Mouse (Mus musculus) CH12.LX (cell line): ENCODE measurements around the gene Lancl1. TPM values are rescaled to one million over a fixed set of nuclear protein-coding genes. Genes with fewer than 3 reads are reported as not detected.

Source experiments
- DNase-seq: peaks from one replicate; pipeline ENCODE4 v3.0.0-alpha.2; 2013; ENCODE audit errors: extremely low read depth
- H3K27ac ChIP-seq: 2 replicates; pipeline ENCODE4 v1.5.1; 2012; ENCODE audit warnings: low read depth, mild to moderate bottlenecking, control low read depth, moderate library complexity; ENCODE audit not compliant: insufficient read depth
- H3K27me3 ChIP-seq: replicated peaks from 2 replicates; pipeline ENCODE3; 2012; ENCODE audit warnings: inconsistent platforms
- H3K36me3 ChIP-seq, 2 experiments: replicated peaks in 1 of 2; 2 replicates each; pipeline versions ENCODE3 to v1.6.1; 2012; ENCODE audit warnings: inconsistent platforms in 1 of 2, low read length in 1 of 2, mild to moderate bottlenecking in 1 of 2, mixed read lengths in 1 of 2, moderate library complexity in 1 of 2; ENCODE audit not compliant: control insufficient read depth in 1 of 2, insufficient read depth in 1 of 2
- H3K4me1 ChIP-seq, 2 experiments: 2 replicates each; pipeline ENCODE4 v1.6.1; 2012; ENCODE audit warnings: inconsistent platforms in 1 of 2, moderate library complexity in 1 of 2; ENCODE audit not compliant: insufficient read depth in 2 of 2, control insufficient read depth in 1 of 2
- H3K4me2 ChIP-seq: 2 replicates; pipeline ENCODE4 v1.6.1; 2012; ENCODE audit warnings: low read depth, mild to moderate bottlenecking, control low read depth; ENCODE audit not compliant: poor library complexity, insufficient read depth, severe bottlenecking
- H3K4me3 ChIP-seq, 3 experiments: fragments of 150-350 bp in 1 of 3; sonication (generic) in 1 of 3; replicated peaks in 1 of 3; 2 replicates each; pipeline versions ENCODE3 to v1.5.1; 2011 to 2012; ENCODE audit warnings: low read depth in 2 of 3, low read length in 2 of 3, mild to moderate bottlenecking in 2 of 3, moderate library complexity in 2 of 3, control low read depth in 1 of 3, improper control_type of control experiment in 1 of 3, inconsistent platforms in 1 of 3, mixed read lengths in 1 of 3; ENCODE audit not compliant: poor library complexity in 1 of 3
- H3K79me2 ChIP-seq: replicated peaks from 2 replicates; pipeline ENCODE4 v1.6.1; 2012; ENCODE audit warnings: mild to moderate bottlenecking, moderate library complexity; ENCODE audit not compliant: control insufficient read depth, poor library complexity, insufficient read depth, severe bottlenecking; ENCODE audit errors: extremely low read depth
- H3K9ac ChIP-seq: 2 replicates; pipeline ENCODE4 v1.6.1; 2012; ENCODE audit warnings: low read depth, mild to moderate bottlenecking, control low read depth, moderate library complexity; ENCODE audit not compliant: insufficient read depth
- H3K9me3 ChIP-seq: replicated peaks from 2 replicates; pipeline ENCODE3; 2012; ENCODE audit warnings: low read length, inconsistent platforms, mixed read lengths
- CHD2 ChIP-seq: IDR thresholded peaks from 2 replicates; pipeline ENCODE4 v1.6.1; 2011; ENCODE audit warnings: low read length, improper control_type of control experiment
- E2F4 ChIP-seq: IDR thresholded peaks from 2 replicates; pipeline ENCODE4 v1.6.1; 2011; ENCODE audit warnings: low read depth, low read length, improper control_type of control experiment; ENCODE audit not compliant: insufficient replicate concordance
- GABPA ChIP-seq: IDR thresholded peaks from 2 replicates; pipeline ENCODE4 v1.6.1; 2012; ENCODE audit warnings: low read depth, low read length, improper control_type of control experiment, inconsistent platforms; ENCODE audit not compliant: insufficient replicate concordance
- HCFC1 ChIP-seq: IDR thresholded peaks from 2 replicates; pipeline ENCODE4 v1.6.1; 2012; ENCODE audit warnings: low read depth, mild to moderate bottlenecking, inconsistent platforms, low read length, improper control_type of control experiment
- IRF4 ChIP-seq: IDR thresholded peaks from 2 replicates; pipeline ENCODE4 v1.6.1; 2014; ENCODE audit warnings: low read depth, mild to moderate bottlenecking, inconsistent platforms, low read length, improper control_type of control experiment
- JUN ChIP-seq: IDR thresholded peaks from 2 replicates; pipeline ENCODE4 v1.6.1; 2011; ENCODE audit warnings: low read depth, mild to moderate bottlenecking, low read length, improper control_type of control experiment, moderate library complexity; ENCODE audit not compliant: insufficient read depth
- JUND ChIP-seq: conservative IDR thresholded peaks from 2 replicates; pipeline ENCODE4 v1.6.1; 2011; ENCODE audit warnings: low read depth, low read length, improper control_type of control experiment
- KAT2A ChIP-seq: IDR thresholded peaks from 2 replicates; pipeline ENCODE4 v1.6.1; 2012; ENCODE audit warnings: low read length, improper control_type of control experiment, inconsistent platforms; ENCODE audit not compliant: insufficient replicate concordance
- MXI1 ChIP-seq: IDR thresholded peaks from 2 replicates; pipeline ENCODE4 v1.6.1; 2011; ENCODE audit warnings: mild to moderate bottlenecking, low read depth, low read length, improper control_type of control experiment
- MYC ChIP-seq: IDR thresholded peaks from 2 replicates; pipeline ENCODE4 v1.6.1; 2011; ENCODE audit warnings: low read depth, mild to moderate bottlenecking, improper control_type of control experiment, low read length
- NRF1 ChIP-seq: IDR thresholded peaks from 2 replicates; pipeline ENCODE4 v1.6.1; 2014; ENCODE audit warnings: low read depth, mild to moderate bottlenecking, inconsistent platforms, low read length, improper control_type of control experiment, moderate library complexity
- POLR2A ChIP-seq: IDR thresholded peaks from 2 replicates; pipeline ENCODE4 v1.6.1; 2011; ENCODE audit warnings: low read depth, mild to moderate bottlenecking, improper control_type of control experiment, low read length
- POLR2AphosphoS2 ChIP-seq: IDR thresholded peaks from 2 replicates; pipeline ENCODE4 v1.6.1; 2011; ENCODE audit warnings: low read depth, low read length, improper control_type of control experiment
- RAD21 ChIP-seq: IDR thresholded peaks from 2 replicates; pipeline ENCODE4 v1.6.1; 2011; ENCODE audit warnings: low read depth, mild to moderate bottlenecking, low read length, improper control_type of control experiment, moderate library complexity
- RCOR1 ChIP-seq: conservative IDR thresholded peaks from 2 replicates; pipeline ENCODE4 v1.6.1; 2012; ENCODE audit warnings: low read depth, mild to moderate bottlenecking, inconsistent platforms, low read length, improper control_type of control experiment
- SIN3A ChIP-seq: IDR thresholded peaks from 2 replicates; pipeline ENCODE4 v1.6.1; 2012; ENCODE audit warnings: low read length, improper control_type of control experiment, inconsistent platforms
- SMC3 ChIP-seq: IDR thresholded peaks from 2 replicates; pipeline ENCODE4 v1.6.1; 2011; ENCODE audit warnings: low read depth, low read length, improper control_type of control experiment
- UBTF ChIP-seq: IDR thresholded peaks from 2 replicates; pipeline ENCODE4 v1.6.1; 2012; ENCODE audit warnings: low read depth, mild to moderate bottlenecking, inconsistent platforms, low read length, improper control_type of control experiment, moderate library complexity
- USF1 ChIP-seq: IDR thresholded peaks from 2 replicates; pipeline ENCODE4 v1.6.1; 2014; ENCODE audit warnings: low read depth, mild to moderate bottlenecking, inconsistent platforms, low read length, improper control_type of control experiment
- ZNF384 ChIP-seq: IDR thresholded peaks from 2 replicates; pipeline ENCODE4 v1.6.1; 2012; ENCODE audit warnings: low read depth, low read length, improper control_type of control experiment, inconsistent platforms
- dilution Hi-C: fragments of 300-500 bp; cut with MboI; formaldehyde crosslinking; loops from 2 replicates; pipeline ENCODE4 v1.14.3; 2020; ENCODE audit warnings: low sequenced_read_pairs; ENCODE audit not compliant: extremely low pct_unique_long_range_greater_than_20kb, extremely low pct_ligation_motif_present
- in situ Hi-C: fragments of 300-500 bp; cut with MboI; formaldehyde crosslinking; loops from 3 replicates; pipeline ENCODE4 v1.14.3; 2019; ENCODE audit warnings: low sequenced_read_pairs, low pct_ligation_motif_present, low pct_unique_long_range_greater_than_20kb, mixed read lengths
- polyA plus RNA-seq: library from polyadenylated mRNA; unstranded; fragments of >175 nt; gene quantifications from 2 replicates; pipeline ENCODE4 v1.2.1, GENCODE M21; 2012; ENCODE audit warnings: low read depth; ENCODE audit not compliant: insufficient read length
- total RNA-seq, 2 experiments: library from RNA; depleted of rRNA; stranded (reverse); fragments of 300-350 nt in 1 of 2; fragments of >200 nt in 1 of 2; gene quantifications; 2 replicates each; pipeline ENCODE4 v1.2.3; 2012 to 2014

Gene Lancl1
- total and polyA plus RNA-seq, 3 experiments = 35.8 to 55.4 (median 52.8) TPM

DNA sequence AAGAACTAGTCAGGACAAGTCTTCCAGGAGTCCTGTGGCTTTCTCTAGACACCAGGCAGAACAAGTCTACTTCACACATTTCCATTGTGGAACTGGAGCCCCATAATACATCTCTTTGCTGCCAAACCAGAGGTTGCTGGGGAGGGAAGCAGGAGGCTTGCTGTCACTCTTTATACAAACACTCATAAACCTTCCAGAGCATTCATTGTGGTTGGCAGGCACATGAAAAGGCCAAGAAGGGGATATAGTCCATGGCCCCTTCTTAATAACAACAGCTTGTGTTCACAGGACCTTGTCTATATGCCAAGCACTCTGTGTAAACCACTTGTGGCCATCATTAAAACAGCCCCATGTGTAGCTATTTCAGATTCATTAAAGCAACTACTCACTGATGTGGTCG, 6.4 kb upstream of the Lancl1 start:
- no peak overlapping the region for H3K4me3 ChIP-seq
- dilution Hi-C loops = no loop called here
- in situ Hi-C loops = no loop called here

DNA sequence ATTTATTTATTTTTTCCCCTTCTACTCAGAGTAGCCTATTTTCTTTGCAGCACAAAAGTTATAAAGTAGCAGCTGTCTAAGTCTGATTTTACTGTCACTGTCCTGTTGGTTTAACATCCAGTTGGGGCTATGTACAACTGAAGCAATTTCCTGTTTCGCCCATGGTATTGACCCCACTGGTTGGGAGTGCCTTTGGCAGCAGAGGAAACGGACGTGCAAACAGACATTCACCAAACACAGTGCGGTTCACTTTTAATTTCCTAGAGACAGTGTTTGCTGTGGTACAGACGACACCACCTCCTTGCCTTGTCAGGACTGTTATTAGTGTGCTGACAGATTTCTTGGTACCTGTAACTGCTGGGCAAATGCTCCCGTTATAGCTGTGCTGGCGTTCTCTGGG, 3.9 kb upstream of the Lancl1 start:
- DNase-seq = no peak
- Histone ChIP-seq H3K4me1 (peaks cover 0 to 9% of the 10 kb centered on the region in 2 experiments; a peak in 3 of 4 replicates), H3K36me3 (no peaks in the 10 kb centered on the region), H3K9me3 (no peaks in the 10 kb centered on the region), H3K27me3 (no peaks in the 10 kb centered on the region), H3K79me2 (no peaks in the 10 kb centered on the region), H3K4me3 (no peak overlapping the region), H3K4me2 (no peak overlapping the region), H3K9ac (no peak overlapping the region), H3K27ac (no peak overlapping the region)
- dilution Hi-C loops = no loop called here
- in situ Hi-C loops = no loop called here
- TF ChIP-seq KAT2A = no peak
- TF ChIP-seq POLR2AphosphoS2 = no peak
- TF ChIP-seq UBTF = no peak
- TF ChIP-seq RAD21 = no peak
- no peak for TF ChIP-seq IRF4

More for the DNA sequence above, 6.4 kb upstream of the Lancl1 start:
- Histone ChIP-seq H3K4me2 (no peak overlapping the region), H3K79me2 (no peaks in the 10 kb centered on the region), H3K9ac (no peak overlapping the region), H3K4me1 (peaks cover 0 to 3% of the 10 kb centered on the region in 2 experiments; a peak in 2 of 4 replicates), H3K27me3 (no peaks in the 10 kb centered on the region), H3K27ac (no peak overlapping the region), H3K9me3 (no peaks in the 10 kb centered on the region), H3K36me3 (no peaks in the 10 kb centered on the region)
- no peak for TF ChIP-seq RAD21
- TF ChIP-seq JUN = no peak
- TF ChIP-seq POLR2A = no peak
- TF ChIP-seq IRF4 = no peak
- no peak for TF ChIP-seq HCFC1
- no peak for TF ChIP-seq ZNF384
- TF ChIP-seq E2F4 = no peak
- TF ChIP-seq RCOR1 = no peak
- TF ChIP-seq MYC = no peak
- no peak for TF ChIP-seq JUND
- no peak for TF ChIP-seq USF1
- no peak for TF ChIP-seq CHD2
- TF ChIP-seq GABPA = no peak
- TF ChIP-seq KAT2A = no peak
- TF ChIP-seq NRF1 = no peak
- TF ChIP-seq SMC3 = no peak
- TF ChIP-seq SIN3A = no peak
- no peak for TF ChIP-seq MXI1
- DNase-seq = no peak
